Mouse (Mus musculus) cortical plate, adult 2 months (tissue): Measurements from ENCODE around the gene Mapk8ip3.

ENCODE experiments used
- CTCF ChIP-seq: fragments of 200-500 bp; IDR thresholded peaks from 2 replicates; pipeline ENCODE4 v1.5.1; 2011; ENCODE audit warnings: mild to moderate bottlenecking, control low read depth, low read length; ENCODE audit not compliant: insufficient read depth; ENCODE audit errors: extremely low read depth
- POLR2A ChIP-seq: fragments of 200-500 bp; IDR thresholded peaks from 2 replicates; pipeline ENCODE4 v1.6.1; 2011; ENCODE audit warnings: mild to moderate bottlenecking, low read length, control low read depth; ENCODE audit not compliant: insufficient read depth; ENCODE audit errors: extremely low read depth

DNA sequence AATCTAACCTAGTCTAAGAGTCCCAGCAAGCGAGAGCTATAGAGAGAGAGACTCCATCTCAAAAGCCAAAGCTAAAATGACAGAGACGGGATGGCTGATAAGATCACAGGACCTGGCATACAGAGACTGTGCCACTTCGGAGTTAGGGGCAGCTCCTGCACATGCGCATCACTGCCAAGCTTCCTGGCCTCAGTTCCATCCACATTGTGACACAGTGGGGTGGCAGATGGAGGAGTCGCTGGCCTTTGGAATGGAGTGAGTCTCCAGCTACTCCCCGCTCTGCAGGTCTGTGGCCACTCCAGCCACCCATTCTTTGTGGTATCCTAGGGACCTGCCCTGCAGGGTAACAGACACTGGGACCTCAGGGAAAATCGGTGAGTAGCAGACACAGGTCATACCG, 71.0 kb downstream of the Mapk8ip3 start, which contains the start of gene Igfals:
- TF ChIP-seq CTCF = no peak
- TF ChIP-seq POLR2A = no peak
